Mouse (Mus musculus) inflammation-experienced regulatory T-cells, adult 6 months (primary cell): ENCODE results near the gene Xpnpep1. TPM values are rescaled to one million over a fixed set of nuclear protein-coding genes. Genes with fewer than 3 reads are reported as not detected.

Experiments used
- ATAC-seq: one replicate; pipeline ENCODE4 v1.8.0; 2017
- polyA plus RNA-seq, 3 experiments: library from polyadenylated mRNA; unstranded; fragments of 100-300 nt; shearing (Covaris generic); gene quantifications; one replicate each; pipeline ENCODE4 v1.2.1; 2017

The Xpnpep1 gene
- polyA plus RNA-seq = 10 to 100 TPM; 53.6 to 68.4 (median 60.5) TPM

DNA sequence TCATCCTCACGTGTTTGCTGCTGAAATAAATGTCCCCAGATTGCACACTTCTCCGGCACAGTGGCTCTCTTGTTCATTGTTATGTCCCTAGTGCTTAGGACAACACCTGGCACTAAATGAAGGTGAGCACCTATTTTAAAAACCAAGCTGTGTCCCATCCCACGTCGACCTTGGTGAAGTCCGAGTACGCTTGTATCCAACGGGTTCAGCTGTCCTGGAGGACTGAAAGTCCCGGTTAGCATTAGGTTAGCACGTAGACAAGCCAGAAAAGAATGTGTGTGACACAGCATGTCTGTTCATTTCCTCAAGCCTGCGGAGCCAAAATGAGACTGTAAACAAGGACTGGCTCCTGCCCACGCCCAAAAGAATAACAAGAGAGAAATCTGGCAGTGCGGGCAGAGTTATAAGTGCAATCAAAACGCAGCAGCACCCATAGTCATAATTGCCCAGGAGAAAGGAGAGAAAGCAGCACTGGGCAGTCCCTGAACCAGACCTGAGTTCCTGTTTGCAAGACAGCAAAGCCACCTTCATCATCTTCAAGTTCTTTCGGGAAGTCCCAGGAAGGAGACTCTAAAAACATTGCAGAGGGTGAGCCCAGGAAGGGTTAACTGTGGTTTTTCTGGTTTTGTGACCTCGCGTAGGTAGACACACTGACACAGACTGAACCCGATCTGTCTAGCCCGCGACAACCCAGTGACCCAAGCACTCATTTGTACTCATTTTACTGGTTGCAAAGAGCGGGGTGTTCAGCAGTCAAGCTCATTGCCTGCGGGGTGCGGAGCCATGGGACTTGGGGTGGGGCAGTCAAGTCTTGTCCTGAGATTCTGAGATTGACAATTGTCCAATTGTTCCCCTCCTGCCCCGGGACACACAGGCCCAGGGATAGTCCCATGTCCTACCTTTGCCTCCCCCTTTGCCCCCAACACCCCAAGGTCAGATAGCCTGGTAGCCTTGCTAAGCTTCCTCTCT is at the start of gene Xpnpep1:
Xpnpep1 (minus strand) TSS at position 51 of the 969 bp plus-strand sequence.
- no peak for ATAC-seq

DNA sequence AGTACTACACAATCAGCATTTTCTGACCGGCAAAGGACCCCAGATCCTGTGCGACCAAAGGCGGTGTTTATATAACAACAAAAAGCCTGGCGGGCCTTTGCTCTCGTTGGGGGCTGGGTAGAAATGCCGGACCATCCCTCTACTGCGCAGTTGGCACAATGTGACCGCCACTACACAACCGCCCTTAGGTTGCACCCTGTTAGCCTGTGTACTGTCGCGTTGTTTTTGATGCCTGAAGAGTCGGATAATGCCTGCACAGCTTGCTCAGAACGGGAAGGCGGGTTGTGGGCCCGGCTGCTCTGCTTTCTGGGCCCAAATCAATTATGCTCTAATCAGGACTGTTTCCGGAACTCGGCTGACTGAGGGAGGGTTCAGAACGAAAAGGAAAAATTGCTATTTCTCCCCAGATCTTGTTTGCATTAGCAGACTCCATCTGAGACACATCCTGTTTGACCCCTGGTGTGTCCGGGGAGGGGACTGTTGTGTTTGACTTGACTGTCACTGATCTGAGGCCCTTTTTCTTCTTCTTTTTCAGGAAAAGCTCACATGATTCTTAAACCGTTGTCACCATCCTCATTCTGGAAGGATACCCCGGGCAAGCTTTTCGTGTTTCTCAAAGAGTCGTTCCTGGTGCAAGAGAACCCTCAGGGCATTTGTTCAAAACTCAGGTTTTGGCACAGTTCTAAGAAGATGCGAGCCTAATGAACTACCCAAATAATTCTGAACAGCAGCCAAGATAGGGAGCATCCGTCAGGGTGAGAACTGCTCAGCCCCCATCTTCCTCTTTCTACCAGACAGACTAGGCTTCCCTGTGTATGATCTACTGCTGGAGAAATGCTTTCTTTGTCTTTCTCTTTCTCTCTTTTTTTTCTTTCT is 47.5 kb upstream of the Xpnpep1 start:
- no peak for ATAC-seq

DNA sequence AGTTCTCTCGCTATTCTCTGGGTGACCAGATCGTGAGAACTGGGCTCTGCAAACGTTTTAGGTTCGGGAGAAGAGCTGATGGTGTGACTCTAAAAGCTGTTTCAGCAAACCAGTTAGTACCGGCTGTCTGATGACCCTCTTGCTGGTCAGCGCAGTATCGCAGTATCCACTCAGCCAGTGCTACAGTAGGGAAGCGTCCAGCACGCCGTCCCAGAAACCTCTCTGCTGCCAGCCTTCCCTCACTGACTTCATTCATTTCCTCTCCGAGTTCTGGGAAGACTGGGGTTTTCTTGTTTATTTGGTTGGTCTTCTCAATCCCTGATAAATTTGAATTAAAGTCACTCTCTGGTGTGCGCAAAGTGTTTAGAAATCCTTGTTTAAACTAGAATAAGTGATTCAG is 46.8 kb upstream of the Xpnpep1 start:
- no peak for ATAC-seq

DNA sequence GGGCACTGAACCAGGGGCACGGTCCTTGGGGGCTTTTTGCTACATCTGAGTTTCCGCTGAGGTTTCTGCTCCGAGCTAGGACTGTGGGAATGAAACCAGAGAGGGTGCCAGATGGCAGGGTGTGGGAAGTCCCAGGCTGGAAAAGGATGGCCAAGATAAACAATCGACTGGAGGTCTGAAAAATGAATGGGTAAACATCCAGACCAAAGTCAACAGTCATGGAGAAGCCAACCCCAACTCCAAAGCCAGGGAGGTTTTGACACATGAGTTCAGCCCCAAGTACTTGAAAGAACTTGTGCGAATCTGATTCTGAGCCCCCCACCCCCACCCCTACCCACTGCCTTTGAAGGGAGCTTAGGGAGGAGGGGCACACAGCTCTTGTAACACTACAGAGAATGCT is 44.7 kb upstream of the Xpnpep1 start:
- ATAC-seq = no peak

DNA sequence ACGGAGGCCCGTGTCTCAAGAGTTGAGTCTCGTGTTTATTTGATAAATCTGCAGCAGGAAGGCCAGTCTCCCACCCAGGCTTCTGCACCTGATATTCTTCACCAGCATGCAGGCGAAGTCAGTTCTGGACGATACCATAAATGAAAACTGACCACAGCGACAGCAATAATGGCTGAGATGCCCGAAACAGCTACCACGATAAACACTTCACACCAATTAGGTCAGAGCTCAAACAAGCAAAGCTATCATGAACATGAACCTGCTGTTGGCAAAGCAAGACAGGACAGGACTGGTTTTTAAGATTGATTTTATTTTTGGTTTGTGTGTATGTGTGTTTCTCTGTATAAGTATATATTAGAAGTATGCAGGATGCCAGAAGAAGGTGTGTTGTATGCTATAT is 42.8 kb upstream of the Xpnpep1 start:
- no peak for ATAC-seq

DNA sequence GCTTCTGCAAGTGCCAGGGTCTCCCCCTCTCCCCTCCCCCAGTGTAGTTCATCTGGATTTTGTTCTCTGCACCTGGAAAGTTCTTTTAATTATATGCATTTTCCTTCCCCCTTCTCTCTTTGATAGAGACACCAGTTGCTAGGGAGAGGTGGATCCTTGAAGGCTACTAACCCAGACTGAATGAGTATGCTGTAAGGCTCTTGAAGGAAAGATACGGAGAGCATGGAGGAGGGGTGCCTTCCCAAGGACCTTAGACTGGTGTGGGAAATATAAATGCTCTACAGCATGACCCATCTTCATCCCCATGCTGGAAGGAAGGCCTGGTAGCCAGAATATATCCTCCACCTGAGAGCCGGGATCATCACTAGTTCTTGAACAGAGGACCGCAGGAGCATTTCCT is 41.3 kb upstream of the Xpnpep1 start:
- no peak for ATAC-seq

DNA sequence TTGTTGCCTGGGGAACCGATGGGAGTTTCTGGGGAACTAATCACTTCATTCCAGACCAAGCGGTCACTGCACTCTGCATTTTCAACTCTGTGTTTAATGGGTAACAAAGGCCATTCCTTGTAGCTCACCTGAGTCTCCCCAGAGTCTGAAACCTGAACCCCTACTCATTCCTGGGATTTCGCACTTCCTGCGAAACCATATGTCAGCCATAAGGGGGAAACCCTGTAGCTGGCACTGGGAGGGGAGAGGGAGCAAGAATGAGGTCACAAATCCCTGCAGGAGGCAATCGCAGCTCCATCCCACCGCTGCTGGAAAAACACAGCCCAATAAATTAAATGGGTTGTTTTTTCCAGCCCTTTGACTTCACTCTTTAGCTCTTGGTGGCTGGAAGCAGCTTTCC is 40.9 kb upstream of the Xpnpep1 start:
- ATAC-seq = no peak

DNA sequence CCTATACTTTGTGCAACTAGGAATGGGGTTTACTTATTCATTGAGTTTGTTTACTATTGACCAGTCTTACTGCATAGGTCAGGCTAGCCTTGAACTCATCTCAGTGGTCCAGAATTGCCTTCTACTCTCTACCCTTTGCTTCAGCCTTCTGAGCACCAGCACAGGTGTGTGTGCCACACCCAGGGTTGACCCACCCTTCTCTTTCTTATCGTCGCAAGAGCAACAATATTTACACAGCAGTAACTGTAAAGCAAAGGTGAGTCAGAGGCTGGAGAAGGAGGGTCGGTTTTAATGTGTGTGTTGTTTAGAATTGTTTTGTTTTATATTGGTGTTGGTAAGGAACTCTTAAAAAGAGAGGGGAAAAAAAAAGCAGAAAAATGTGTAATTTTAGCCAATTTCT is 40.5 kb upstream of the Xpnpep1 start:
- ATAC-seq = no peak

DNA sequence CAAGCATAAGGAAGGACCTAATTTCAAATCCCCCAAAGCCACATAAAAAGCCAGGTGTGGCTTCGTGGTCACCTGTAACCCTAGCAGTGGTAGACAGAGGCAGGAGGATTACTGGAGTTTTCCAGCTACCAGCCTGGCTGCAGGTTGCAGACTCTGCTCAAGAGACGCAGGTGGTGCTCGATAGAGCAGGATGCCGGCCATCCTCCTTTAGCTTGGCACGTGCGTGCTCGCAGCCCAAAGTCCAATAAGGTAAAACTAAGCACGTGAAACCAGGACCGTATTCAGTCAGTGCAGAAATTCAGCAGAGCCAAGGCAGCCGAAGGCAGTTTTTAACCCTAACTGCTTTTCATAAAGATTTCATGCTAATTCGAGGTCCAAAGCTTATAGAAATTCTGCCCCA is 40.0 kb upstream of the Xpnpep1 start:
- no peak for ATAC-seq

DNA sequence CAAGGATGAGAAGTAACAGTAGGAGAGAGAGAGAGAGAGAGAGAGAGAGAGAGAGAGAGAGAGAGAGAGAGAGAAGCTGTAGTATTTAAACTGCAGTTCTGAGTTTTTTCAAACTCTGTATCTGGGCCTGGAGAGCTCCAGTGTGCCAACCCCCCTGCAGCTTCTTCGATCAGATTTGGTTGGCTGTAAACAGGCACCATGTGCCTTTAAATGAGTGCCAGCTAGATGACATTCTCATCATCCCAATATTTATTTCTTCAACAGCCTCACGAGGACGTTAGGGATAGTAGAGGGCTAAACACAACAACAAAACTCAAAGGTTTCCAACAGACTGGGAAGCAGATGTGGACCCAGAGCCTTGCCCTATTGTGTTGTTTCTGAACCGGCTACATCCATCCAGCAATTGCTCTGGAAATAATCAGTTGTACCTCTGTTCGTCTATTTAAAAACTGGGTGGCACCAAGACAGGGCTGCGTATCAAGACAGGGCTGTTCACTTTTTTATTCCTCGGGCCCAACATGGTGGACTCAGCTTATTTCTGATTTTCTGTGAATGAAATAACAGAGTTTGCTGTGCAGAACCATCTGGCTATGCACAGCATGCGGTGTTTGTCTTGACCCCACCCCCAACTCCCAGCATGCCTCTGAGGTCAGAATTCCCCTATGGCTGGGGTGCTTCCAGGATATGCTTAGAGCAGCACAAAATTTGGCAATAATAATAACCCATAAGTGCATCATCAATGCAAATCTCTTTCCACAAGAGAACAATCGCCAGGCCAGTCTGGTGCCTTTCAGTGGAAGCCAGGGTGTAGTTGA is 38.5 kb upstream of the Xpnpep1 start:
- ATAC-seq = no peak

DNA sequence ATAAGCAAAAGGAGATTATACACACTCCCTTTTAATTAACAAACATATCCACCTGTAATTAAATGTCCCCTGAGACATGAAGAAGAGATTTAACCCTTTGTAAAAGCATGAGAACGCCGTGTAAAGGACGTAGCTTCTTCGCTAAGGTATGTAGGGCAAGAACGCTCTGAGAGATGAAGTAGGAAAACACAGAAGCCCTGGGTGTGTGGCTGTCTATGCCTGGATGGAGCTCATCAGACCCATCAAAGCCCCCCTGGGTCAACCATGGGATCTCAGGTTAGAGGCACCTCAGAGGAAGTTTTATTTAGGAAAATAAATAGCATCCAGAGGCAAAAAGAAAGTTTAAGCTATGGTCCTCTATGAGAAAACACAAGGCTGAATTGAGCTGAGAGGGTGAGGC is 37.3 kb upstream of the Xpnpep1 start:
- ATAC-seq = no peak

DNA sequence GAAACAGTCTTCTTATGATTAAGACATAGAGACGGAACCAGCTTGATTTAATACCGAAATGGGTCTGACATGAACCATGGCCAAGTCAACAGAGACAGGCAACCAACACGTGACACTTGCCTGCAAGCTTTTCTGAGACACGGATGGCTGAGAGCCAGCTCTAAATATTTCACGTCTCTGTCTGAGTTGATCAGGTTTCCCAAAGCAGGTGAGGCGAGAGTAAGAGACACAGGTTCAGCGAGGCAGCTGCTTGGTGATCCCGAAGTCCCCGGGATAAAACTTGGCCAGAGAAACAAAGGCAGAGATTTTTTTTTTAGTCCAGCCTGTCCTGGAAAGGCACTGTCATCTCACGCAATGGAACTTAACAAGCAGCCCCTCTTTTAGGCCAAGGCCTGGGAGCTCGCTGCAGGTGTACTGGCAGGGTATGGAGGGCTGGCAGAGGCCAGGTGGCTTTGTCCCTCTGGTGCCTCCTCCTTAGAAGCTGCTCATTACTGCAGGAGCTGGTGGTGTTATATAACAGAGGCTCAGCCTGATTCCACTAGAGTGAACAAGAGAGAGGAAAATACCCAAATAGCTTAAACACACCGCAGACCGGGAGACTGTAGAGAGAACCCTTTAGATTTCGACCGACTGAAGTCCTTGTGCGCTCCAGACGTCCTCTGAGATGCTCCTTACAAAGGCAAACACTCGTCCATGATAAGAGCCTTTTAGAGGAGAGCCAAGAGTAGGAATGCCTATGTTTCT is 36.4 kb upstream of the Xpnpep1 start:
- no peak for ATAC-seq

DNA sequence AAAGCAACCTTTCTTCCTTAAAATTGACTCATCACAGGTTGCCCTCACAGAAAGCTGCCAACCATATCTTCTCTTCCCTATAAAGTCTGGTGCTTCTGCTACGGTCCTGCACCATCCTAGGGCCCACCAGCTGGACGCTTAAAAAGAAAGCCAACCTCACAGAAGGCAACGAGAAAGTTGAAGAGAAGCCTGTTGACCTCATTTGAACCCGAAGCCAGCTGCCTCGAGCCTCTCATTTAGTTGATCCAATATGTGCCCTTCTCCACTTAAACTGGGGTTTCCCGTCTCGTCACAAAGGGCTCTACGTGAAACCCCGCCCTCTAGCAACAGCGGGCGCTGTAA is 35.9 kb upstream of the Xpnpep1 start:
- ATAC-seq = no peak

DNA sequence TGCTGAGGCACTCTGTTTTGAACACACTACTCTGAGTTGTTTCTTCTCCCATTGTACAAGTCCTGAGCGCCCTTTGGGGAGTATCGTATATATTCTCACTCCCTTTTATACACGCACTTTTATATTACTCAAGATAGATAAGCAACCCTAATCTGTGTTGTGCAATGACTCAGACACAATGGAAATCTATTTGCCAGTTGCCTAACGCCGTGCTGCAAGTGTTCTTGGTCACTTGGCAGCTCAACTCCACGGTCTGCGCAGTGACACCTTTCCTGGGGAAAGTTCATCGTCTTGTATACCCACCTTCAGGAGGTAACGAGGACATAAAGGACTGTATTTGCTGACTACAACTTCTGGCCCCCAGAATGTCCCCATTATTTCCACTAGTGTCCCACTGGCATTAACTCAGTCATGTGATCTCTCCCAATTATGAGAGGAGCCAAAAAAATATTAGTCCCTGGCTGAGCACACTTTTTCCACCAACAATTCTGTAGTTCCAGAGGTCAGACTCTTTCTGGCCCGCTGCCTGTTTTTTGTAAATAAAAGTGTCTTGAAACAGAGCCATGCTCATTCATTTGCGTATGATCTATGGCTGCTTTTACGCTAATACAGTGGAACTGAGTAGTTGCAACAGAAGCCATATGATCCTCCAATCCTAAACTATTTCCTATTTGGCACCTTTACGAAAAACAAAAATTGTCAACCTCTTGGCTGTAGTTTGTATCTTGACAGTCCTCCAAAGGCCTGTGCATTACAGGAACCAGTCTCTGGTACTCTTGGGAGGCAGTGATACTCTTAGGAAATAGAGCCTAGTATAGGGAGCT is 35.1 kb upstream of the Xpnpep1 start:
- no peak for ATAC-seq

DNA sequence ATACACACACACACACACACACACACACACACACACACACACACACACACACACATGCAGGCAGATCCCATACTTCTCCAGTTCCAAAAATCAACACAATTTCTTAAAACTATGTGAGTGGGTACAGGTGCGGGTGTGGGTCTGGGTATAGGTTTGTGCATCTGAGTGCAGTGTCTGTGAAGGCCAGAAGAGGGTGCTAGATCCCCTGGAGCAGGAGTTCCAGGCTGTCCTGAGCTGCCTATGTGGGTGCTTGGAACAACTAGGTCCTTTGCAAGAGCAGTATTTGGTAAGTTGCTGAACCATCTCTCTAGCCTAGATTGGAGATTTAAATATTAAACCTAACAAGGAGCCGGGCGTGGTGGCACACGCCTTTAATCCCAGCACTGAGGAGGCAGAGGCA is 33.5 kb upstream of the Xpnpep1 start:
- no peak for ATAC-seq

DNA sequence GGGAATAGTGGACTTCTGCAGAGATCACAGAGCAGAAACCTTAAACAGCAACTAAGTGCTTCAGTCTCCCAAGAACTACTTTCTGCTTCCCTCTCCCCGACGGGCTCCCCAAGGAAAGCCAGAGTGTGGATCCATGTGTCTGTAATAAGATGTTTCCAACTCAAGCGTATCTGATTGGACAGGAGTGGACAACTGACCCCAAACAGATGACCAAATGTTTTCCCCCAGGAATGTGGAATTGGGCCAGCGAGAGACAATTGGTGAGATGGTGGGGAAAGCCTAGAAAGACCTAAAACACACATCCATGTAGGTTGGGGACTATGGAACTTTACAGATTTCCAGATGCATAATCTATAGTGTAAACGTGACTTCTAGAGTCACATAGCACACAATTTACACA is 32.4 kb upstream of the Xpnpep1 start:
- no peak for ATAC-seq

DNA sequence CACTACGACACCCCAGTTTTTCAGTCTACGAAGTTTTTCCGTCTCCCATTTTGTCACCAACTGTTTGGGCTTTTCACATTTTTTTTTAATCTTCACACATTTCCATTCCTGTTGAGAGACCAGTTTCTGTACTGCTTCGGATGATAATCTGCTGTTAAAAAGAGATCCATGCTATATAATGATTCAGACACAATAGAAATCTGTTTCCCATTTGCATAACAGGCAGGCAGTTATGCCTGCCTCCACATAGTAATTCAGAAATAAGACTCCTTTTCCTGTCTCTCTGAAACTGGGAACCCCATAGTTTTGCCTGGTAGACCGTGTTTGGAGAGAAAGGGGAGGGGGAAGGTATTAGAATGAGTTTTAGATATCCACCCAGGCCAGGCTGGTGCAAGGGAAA is 31.6 kb upstream of the Xpnpep1 start:
- ATAC-seq = no peak

DNA sequence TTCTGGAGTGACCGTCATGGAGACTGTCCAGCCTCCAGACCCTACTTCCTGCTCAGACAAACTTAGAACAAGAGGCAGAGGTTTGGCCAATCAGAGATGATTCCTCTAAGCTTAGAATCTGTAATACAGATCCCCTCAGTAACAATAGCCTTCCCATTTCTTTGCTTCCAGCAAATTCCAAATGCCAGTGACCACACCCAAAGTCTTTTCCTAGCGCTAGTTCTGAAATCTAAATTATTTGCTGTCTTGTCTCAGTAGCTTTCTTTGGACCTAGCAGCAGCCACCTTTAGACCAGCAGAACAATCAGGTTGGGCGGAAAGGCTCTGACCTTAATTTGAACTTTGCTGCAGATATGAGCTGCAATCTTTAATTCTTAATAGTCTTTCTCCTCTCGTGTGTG is 30.9 kb upstream of the Xpnpep1 start:
- ATAC-seq = no peak

DNA sequence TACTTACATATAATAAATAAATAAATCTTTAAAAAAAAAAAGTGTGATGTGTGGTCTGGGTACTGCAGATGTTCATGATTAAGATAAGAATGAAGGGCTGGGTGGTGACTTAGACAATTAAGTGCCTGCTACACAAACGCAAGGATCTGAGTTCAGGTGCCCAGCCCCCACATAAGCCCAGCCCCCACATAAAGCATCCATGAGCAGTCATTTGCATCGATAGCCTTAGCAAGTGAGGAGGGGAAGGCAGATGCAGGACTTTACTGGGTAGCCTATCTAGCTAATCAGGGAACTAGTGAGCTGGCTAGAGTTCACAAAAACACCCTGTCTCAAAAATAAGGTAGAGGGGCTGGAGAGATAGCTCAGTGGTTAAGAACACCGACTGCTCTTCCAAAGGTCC is 29.4 kb upstream of the Xpnpep1 start:
- ATAC-seq = no peak

DNA sequence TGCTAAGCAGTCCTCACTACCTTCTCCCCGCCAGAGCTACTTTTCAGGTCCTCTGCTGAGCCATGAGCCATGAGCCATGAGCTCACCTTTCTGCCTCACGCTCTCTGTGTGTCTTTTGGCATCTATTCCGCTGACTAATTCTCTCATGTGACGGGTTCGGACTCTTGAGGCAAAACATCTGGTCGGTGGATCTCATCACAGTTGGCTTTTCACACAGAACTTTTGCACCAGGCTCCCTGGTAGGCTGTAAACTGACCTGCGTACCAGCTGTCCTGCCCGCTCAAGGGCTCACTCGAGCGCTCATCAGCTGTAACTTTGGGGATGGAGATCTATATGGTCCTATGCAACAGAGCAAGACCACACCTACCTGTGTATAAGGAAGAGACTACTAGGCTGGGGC is 26.9 kb upstream of the Xpnpep1 start:
- no peak for ATAC-seq

DNA sequence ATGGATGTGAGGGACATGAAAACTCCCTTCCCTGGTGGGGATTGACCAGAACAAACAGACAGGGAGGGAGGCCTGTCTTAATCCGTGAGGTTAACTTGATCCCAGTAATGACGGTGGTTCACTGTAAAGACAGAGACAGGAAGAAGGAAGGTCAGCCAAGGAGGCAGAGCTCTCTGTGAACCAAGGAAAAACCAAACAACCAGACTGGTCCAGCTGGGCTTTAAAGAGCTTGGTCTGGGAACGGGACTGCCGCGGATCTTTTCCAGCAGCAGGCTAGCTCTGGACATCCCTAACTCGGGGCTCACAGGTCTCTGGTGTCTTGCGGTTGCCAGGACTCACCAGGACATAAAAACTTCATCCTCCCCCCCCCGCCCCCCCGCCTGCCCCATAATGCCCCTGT is 26.5 kb upstream of the Xpnpep1 start:
- no peak for ATAC-seq
